Mouse (Mus musculus) spleen, adult 2 months (tissue): ENCODE measurements around the gene Rai14. TPM values are rescaled to one million over a fixed set of nuclear protein-coding genes. Genes with fewer than 3 reads are reported as not detected.
A peak's percentile ranks its signal among the peaks of the same experiment; 100 is the strongest.

Source experiments
- DNase-seq, 2 experiments: peaks; one replicate each; pipeline versions ENCODE4 v3.0.0 to v3.0.0-alpha.2; 2012 to 2021; ENCODE audit warnings: low spot score in 2 of 2, low read depth in 1 of 2
- H3K27ac ChIP-seq: fragments of 200-500 bp; 2 replicates; pipeline ENCODE4 v1.5.1; 2012; ENCODE audit warnings: low read length, inconsistent platforms; ENCODE audit not compliant: insufficient read depth
- H3K27me3 ChIP-seq: fragments of 200-500 bp; 2 replicates; pipeline ENCODE4 v1.6.1; 2012; ENCODE audit warnings: mild to moderate bottlenecking, moderate library complexity, low read length, inconsistent platforms; ENCODE audit not compliant: control insufficient read depth, insufficient read depth
- H3K36me3 ChIP-seq: fragments of 200-500 bp; 2 replicates; pipeline ENCODE4 v1.6.1; 2012; ENCODE audit warnings: mild to moderate bottlenecking, low read length, inconsistent platforms; ENCODE audit not compliant: control insufficient read depth, insufficient read depth
- H3K4me1 ChIP-seq: fragments of 200-500 bp; 2 replicates; pipeline ENCODE4 v1.6.1; 2011; ENCODE audit warnings: inconsistent platforms; ENCODE audit not compliant: control insufficient read depth, insufficient read depth, insufficient read length
- H3K4me3 ChIP-seq: fragments of 200-500 bp; 2 replicates; pipeline ENCODE4 v1.5.1; 2011; ENCODE audit warnings: mild to moderate bottlenecking, inconsistent platforms; ENCODE audit not compliant: insufficient read depth, insufficient read length; ENCODE audit errors: extremely low read depth
- CTCF ChIP-seq: fragments of 200-500 bp; IDR thresholded peaks from 2 replicates; pipeline ENCODE4 v1.5.1; 2011; ENCODE audit warnings: mild to moderate bottlenecking, inconsistent platforms; ENCODE audit not compliant: insufficient read depth, insufficient read length, insufficient replicate concordance; ENCODE audit errors: extremely low read depth
- POLR2A ChIP-seq: fragments of 200-500 bp; IDR thresholded peaks from 2 replicates; pipeline ENCODE4 v1.6.1; 2011; ENCODE audit warnings: low read depth, low read length, inconsistent platforms
- WGBS: fragments of 180-500 bp; shearing (Covaris S2); methylation state at CpG from one replicate; pipeline ENCODE4 v1.1.7; 2018; 5-methylcytosine and 5-hydroxymethylcytosine counted together
- polyA plus RNA-seq: library from polyadenylated mRNA; depleted of rRNA; stranded (reverse); fragments of >200 nt; gene quantifications from 2 replicates; pipeline ENCODE4 v1.2.3, GENCODE M21; 2012

Rai14 gene
- polyA plus RNA-seq, 1 experiment = 3.6 TPM

- whole genome bisulfite sequencing = 7% methylated on average over 35 of the region's 35 CpGs
- peaks cover 13% of the 10 kb centered on the region for H3K27me3 ChIP-seq
- H3K4me3 ChIP-seq = peak overlapping the region; percentile 53; the same call in 1 of the 2 replicates
- H3K36me3 ChIP-seq = no peaks in the 10 kb centered on the region
- peaks cover 7% of the 10 kb centered on the region for H3K4me1 ChIP-seq
- peak overlapping the region; percentile 52; the same call in 1 of the 2 replicates for H3K27ac ChIP-seq
- TF ChIP-seq POLR2A (no peak), CTCF (no peak)
- no peak for DNase-seq
These were observed 653 bp downstream of the Rai14 start for GRCm38 (mm10) chr15:10713626-10714316.

GRCm38 (mm10) chr15:10713181-10713625, 1.2 kb downstream of the Rai14 start:
- WGBS = 74% methylated on average over 13 of the region's 13 CpGs
- TF ChIP-seq POLR2A = no peak
- TF ChIP-seq CTCF = no peak
- H3K27ac ChIP-seq = 0 out of 2 replicates have a peak overlapping the region, but pooled peaks have one; percentile 52
- no peak for DNase-seq
- no peaks in the 10 kb centered on the region for H3K36me3 ChIP-seq
- peaks cover 13% of the 10 kb centered on the region for H3K27me3 ChIP-seq
- peaks cover 7% of the 10 kb centered on the region for H3K4me1 ChIP-seq
- H3K4me3 ChIP-seq = peak overlapping the region; percentile 9; the same call in 1 of the 2 replicates

DNA sequence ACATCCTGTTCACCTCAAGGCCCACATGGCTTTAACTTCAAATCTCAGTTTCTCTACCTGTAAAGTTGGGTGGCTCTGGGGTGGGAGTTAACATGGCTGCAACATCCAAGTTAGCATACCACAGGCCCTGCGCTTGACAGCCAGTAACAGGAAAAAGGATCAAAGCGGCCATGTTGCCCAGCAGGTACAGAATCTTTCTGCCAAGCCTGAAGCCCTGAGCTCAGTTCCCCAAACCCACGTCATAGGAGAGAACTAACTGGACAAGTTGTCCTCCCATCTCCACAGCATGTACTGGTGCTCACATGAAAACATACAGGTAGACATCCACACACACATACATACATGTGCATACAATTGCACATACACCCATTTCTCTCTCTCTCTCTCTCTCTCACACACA, 2.1 kb downstream of the Rai14 start:
- no peak for DNase-seq
- no peak overlapping the region for H3K4me3 ChIP-seq
- no peaks in the 10 kb centered on the region for H3K36me3 ChIP-seq
- TF ChIP-seq POLR2A (no peak), CTCF (no peak)
- peaks cover 7% of the 10 kb centered on the region for H3K4me1 ChIP-seq
- WGBS = 81% methylated on average over 3 of the region's 3 CpGs
- peaks cover 13% of the 10 kb centered on the region for H3K27me3 ChIP-seq
- H3K27ac ChIP-seq = no peak overlapping the region

DNA sequence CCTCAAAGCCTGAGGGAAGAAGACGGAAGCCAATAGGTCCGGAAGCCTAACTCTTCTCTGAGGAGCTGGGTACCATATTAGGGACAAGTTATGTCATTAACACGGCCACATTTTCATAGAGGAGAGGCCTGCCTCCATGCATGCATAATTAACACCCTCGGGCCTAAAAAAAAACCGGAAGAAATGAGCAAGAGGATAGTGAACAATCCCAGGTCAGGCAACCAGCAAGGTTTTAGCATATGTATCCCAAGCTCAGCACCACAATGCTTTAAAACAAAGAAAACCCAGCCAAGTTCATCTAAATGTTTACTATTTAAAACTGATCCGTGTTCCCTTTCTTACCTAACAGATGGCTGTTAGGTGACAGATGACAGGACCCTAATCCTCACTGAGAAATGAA, 3.2 kb downstream of the Rai14 start:
- no peaks in the 10 kb centered on the region for H3K36me3 ChIP-seq
- TF ChIP-seq CTCF = no peak
- TF ChIP-seq POLR2A = no peak
- no peak overlapping the region for H3K27ac ChIP-seq
- WGBS = 83% methylated on average over 6 of the region's 6 CpGs
- peaks cover 7% of the 10 kb centered on the region for H3K4me1 ChIP-seq
- peaks cover 13% of the 10 kb centered on the region for H3K27me3 ChIP-seq
- no peak for DNase-seq
- H3K4me3 ChIP-seq = no peak overlapping the region

GRCm38 (mm10) chr15:10708591-10709272, 5.7 kb downstream of the Rai14 start:
- Histone ChIP-seq H3K27me3 (0 out of 2 replicates have a peak, but pooled peaks cover 2% of the 10 kb centered on the region), H3K4me3 (no peak overlapping the region), H3K27ac (no peak overlapping the region), H3K36me3 (no peaks in the 10 kb centered on the region), H3K4me1 (peaks cover 1% of the 10 kb centered on the region)
- TF ChIP-seq POLR2A = no peak
- TF ChIP-seq CTCF = no peak
- 89% methylated on average over 10 of the region's 10 CpGs for WGBS
- DNase-seq = no peak

DNA sequence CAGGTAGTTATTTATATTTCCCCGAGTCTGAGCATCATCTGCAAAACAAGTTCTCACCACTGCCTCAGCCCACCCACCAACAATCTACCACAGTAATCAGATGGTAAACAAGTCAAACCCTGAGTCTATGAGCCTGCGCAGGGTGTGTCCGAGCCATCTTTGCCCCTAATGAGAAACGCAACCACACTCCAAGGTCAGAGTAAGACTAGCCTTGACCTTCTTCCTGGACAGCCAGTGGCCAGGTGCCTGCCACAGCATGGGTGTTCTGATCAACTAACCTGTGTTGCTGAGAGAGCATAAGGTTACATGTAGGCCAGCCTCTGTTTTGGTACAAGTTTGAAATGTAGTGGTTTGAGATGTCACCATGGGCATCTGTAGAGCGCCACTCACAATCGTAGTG, 7.3 kb downstream of the Rai14 start:
- H3K4me3 ChIP-seq = no peak overlapping the region
- H3K27ac ChIP-seq = no peak overlapping the region
- 93% methylated on average over 6 of the region's 6 CpGs for WGBS
- no peak for DNase-seq
- no peaks in the 10 kb centered on the region for H3K4me1 ChIP-seq
- TF ChIP-seq POLR2A = no peak
- no peak for TF ChIP-seq CTCF
- no peaks in the 10 kb centered on the region for H3K27me3 ChIP-seq
- H3K36me3 ChIP-seq = no peaks in the 10 kb centered on the region

DNA sequence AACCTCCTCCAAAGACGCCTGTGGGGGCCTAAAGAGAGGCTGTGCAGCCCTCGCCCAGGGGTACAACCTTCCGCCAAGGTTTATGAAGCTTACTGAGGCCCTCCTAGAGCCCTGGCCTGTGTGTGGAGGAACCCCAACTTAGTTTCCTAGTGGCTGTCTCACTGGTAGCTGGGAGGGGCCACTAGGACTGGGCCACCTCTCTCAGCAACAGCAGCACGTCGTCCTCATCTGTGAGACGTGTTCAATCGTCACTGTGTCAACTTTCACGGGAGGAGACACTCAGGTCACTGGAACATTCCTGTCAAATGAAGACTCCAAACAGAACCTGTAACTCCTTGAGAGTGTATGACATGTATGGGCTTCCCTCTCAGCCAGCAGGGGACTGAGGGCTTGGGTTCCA, 8.0 kb downstream of the Rai14 start:
- Histone ChIP-seq H3K27ac (no peak overlapping the region), H3K4me3 (no peak overlapping the region), H3K36me3 (no peaks in the 10 kb centered on the region), H3K4me1 (no peaks in the 10 kb centered on the region; the same call in 1 of the 2 replicates), H3K27me3 (no peaks in the 10 kb centered on the region)
- no peak for DNase-seq
- WGBS = 88% methylated on average over 8 of the region's 8 CpGs
- TF ChIP-seq POLR2A (no peak), CTCF (no peak)
